Mouse (Mus musculus): Measurements from ENCODE around the gene Fam19a2.

GRCm38 (mm10) chr10:123526059-123526458, 262.3 kb downstream of the Fam19a2 start:
- TF ChIP-seq HCFC1 (IDR thresholded peaks at IDR 0.05; ENCODE audit: borderline replicate concordance, insufficient read depth, low read length) (no peak), CHD2 (IDR thresholded peaks at IDR 0.05; ENCODE audit: low read depth, low read length) (no peak)

Measured in ES-E14 (cell line).